Mouse (Mus musculus) CH12.LX (cell line): ENCODE results near the gene Nol10.

Source experiments
- CTCF ChIP-seq, 2 experiments: IDR thresholded peaks in 1 of 2; conservative IDR thresholded peaks in 1 of 2; 2 replicates each; pipeline ENCODE4 v1.5.1; 2011 to 2012; ENCODE audit warnings: low read depth in 2 of 2, low read length in 2 of 2, improper control_type of control experiment in 1 of 2, inconsistent platforms in 1 of 2, mild to moderate bottlenecking in 1 of 2, moderate library complexity in 1 of 2
- EP300 ChIP-seq: IDR thresholded peaks from 2 replicates; pipeline ENCODE4 v1.6.1; 2011; ENCODE audit warnings: low read length, improper control_type of control experiment
- MAX ChIP-seq: IDR thresholded peaks from 2 replicates; pipeline ENCODE4 v1.6.1; 2011; ENCODE audit warnings: low read length, improper control_type of control experiment
- MYC ChIP-seq: IDR thresholded peaks from 2 replicates; pipeline ENCODE4 v1.6.1; 2011; ENCODE audit warnings: low read depth, mild to moderate bottlenecking, improper control_type of control experiment, low read length
- POLR2A ChIP-seq: IDR thresholded peaks from 2 replicates; pipeline ENCODE4 v1.6.1; 2011; ENCODE audit warnings: low read depth, mild to moderate bottlenecking, improper control_type of control experiment, low read length
- TBP ChIP-seq: conservative IDR thresholded peaks from 2 replicates; pipeline ENCODE4 v1.6.1; 2011; ENCODE audit warnings: low read depth, low read length, improper control_type of control experiment
- TCF12 ChIP-seq: IDR thresholded peaks from 2 replicates; pipeline ENCODE4 v1.6.1; 2014; ENCODE audit warnings: low read depth, mild to moderate bottlenecking, inconsistent platforms, low read length, improper control_type of control experiment
- UBTF ChIP-seq: IDR thresholded peaks from 2 replicates; pipeline ENCODE4 v1.6.1; 2012; ENCODE audit warnings: low read depth, mild to moderate bottlenecking, inconsistent platforms, low read length, improper control_type of control experiment, moderate library complexity

DNA sequence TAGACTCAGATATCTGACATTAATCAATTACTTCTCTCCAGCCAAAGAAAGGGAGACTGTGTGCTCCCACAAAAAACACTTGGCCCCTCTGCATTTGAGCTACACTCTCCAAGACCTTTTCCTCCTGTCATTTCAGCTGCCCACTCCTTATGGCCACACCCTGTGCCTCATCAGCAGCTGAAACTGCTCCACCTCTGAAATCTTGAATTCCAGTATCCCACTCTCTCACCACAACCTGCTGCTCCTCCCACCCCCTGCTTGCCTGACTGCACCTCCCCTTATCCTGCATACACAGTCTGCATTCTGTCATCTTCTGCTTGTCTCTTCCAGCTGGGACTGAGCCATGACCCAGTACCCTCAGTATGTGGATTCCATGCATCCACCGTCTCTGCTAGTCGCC is 9.9 kb upstream of the Nol10 start:
- TF ChIP-seq POLR2A (no peak), TBP (no peak), MYC (no peak), TCF12 (no peak), CTCF (conservative IDR thresholded peaks at IDR 0.05 in 1 of 2, IDR thresholded peaks at IDR 0.05 in 1 of 2; ENCODE audit: low read depth in 2 of 2, low read length in 2 of 2) (no peak), EP300 (no peak), UBTF (no peak), MAX (no peak)
